Mouse (Mus musculus) neutrophil, adult 5-6 weeks (primary cell): ENCODE results near the gene Commd1. TPM values are rescaled to one million over a fixed set of nuclear protein-coding genes. Genes with fewer than 3 reads are reported as not detected.

Source experiments
- ATAC-seq: fragments of 151-379, 151-347 bp; 2 replicates; pipeline ENCODE4 v1.8.0; 2017; ENCODE audit warnings: mild to moderate bottlenecking, moderate TSS enrichment; ENCODE audit not compliant: insufficient number of reproducible peaks, poor library complexity, low FRiP score, severe bottlenecking; ENCODE audit errors: extremely low read depth
- total RNA-seq: library from RNA; stranded (forward); fragments of 200-1000 nt; gene quantifications from 2 replicates; pipeline ENCODE4 v1.2.3, GENCODE M21; 2017

Gene Commd1
- total RNA-seq, 1 experiment from 2014 or later = 13.6 TPM

GRCm38 (mm10) chr11:22871628-22872306, 110.4 kb downstream of the Commd1 start:
- ATAC-seq = peak; percentile 40; the same call in 1 of the 2 replicates

- ATAC-seq = no peak
These were observed 113.6 kb downstream of the Commd1 start for GRCm38 (mm10) chr11:22868582-22868981.

- no peak for ATAC-seq
These were observed 114.5 kb downstream of the Commd1 start for GRCm38 (mm10) chr11:22867691-22868090.

GRCm38 (mm10) chr11:22865635-22866246, 116.4 kb downstream of the Commd1 start:
- ATAC-seq = no peak

- ATAC-seq = no peak
These were observed 117.7 kb downstream of the Commd1 start for GRCm38 (mm10) chr11:22864305-22865060.

GRCm38 (mm10) chr11:22863581-22863980, 118.6 kb downstream of the Commd1 start:
- no peak for ATAC-seq

GRCm38 (mm10) chr11:22861315-22861714, 120.9 kb downstream of the Commd1 start:
- ATAC-seq = no peak

GRCm38 (mm10) chr11:22860335-22861227, 121.6 kb downstream of the Commd1 start, which contains the start of gene B3gnt2:
Gene B3gnt2 (minus strand): TSS chr11:22860961.
- ATAC-seq = peak; percentile 8; the same call in 1 of the 2 replicates

GRCm38 (mm10) chr11:22859633-22860334, 122.4 kb downstream of the Commd1 start:
- ATAC-seq = peak; percentile 51

- ATAC-seq = peak; percentile 11
These were observed 122.9 kb downstream of the Commd1 start for GRCm38 (mm10) chr11:22859301-22859632.

- ATAC-seq = 0 out of 2 replicates have a peak, but pooled peaks have one; percentile 10
These were observed 123.5 kb downstream of the Commd1 start for GRCm38 (mm10) chr11:22858441-22859300.

GRCm38 (mm10) chr11:22857705-22858440, 124.3 kb downstream of the Commd1 start:
- ATAC-seq = peak; percentile 24; the same call in 1 of the 2 replicates

- ATAC-seq = no peak
These were observed 125.0 kb downstream of the Commd1 start for GRCm38 (mm10) chr11:22857106-22857704.

GRCm38 (mm10) chr11:22856371-22856965, 125.7 kb downstream of the Commd1 start:
- no peak for ATAC-seq

- ATAC-seq = no peak
These were observed 127.6 kb downstream of the Commd1 start for GRCm38 (mm10) chr11:22854571-22854970.
